ENCODE assay signal across 8 mouse cellular contexts in genomic region chr1:160080800-160081436, GRCm38 (mm10). TPM values are rescaled to one million over a fixed set of nuclear protein-coding genes. Genes with fewer than 3 reads are reported as not detected.
A peak's percentile ranks its signal among the peaks of the same experiment; 100 is the strongest.
DNase-seq lines count a peak whose midpoint lies in the region; ATAC-seq and TF ChIP-seq lines count a peak whose summit lies in the region.

No protein-coding gene starts in this region.

- H3K4me1 ChIP-seq in ES-Bruce4 (ENCODE audit: control insufficient read depth, insufficient read depth, low read length): no peaks in the 10 kb centered on the region
- 0 out of 2 replicates have a peak, but pooled peaks cover 4% of the 10 kb centered on the region for H3K4me1 ChIP-seq in neural tube, embryonic 15.5 days
- H3K4me1 ChIP-seq in thymus, adult 2 months (replicated peaks; ENCODE audit: control insufficient read depth, insufficient read depth, low read length): peaks cover 8% of the 10 kb centered on the region

- H3K4me3 ChIP-seq in ES-Bruce4 (ENCODE audit: low read depth, low read length): no peak overlapping the region
- no peak overlapping the region for H3K4me3 ChIP-seq in neural tube, embryonic 15.5 days (replicated peaks)
- no peak overlapping the region for H3K4me3 ChIP-seq in thymus, adult 2 months (ENCODE audit: control insufficient read depth, insufficient read depth, low read length)

- no peaks in the 10 kb centered on the region for H3K9me3 ChIP-seq in ES-Bruce4 (replicated peaks; ENCODE audit: control insufficient read depth, insufficient read depth, low read length, poor library complexity, severe bottlenecking)
- H3K9me3 ChIP-seq in neural tube, embryonic 15.5 days (replicated peaks): no peaks in the 10 kb centered on the region

- intact Hi-C loops in heart, postnatal 14 days (cut with DNase I): loop anchor here (1.0 to 5.0 kb wide), 4 partner anchors 34 to 684 kb away; no protein-coding TSS in a partner anchor

- 29% methylated on average over 2 of the region's 2 CpGs for WGBS in large intestine, adult 2 months
- 26% methylated on average over 2 of the region's 2 CpGs for WGBS in neural tube, embryonic 15.5 days
- 34% methylated on average over 2 of the region's 2 CpGs for WGBS in thymus, adult 2 months

- H3K9ac ChIP-seq in ES-Bruce4 (ENCODE audit: low read depth, poor library complexity, severe bottlenecking): no peak overlapping the region
- H3K9ac ChIP-seq in neural tube, embryonic 15.5 days (replicated peaks): no peak overlapping the region

- peak; percentile 71 for TF ChIP-seq CTCF in ES-Bruce4 (IDR thresholded peaks at IDR 0.05; ENCODE audit: low read depth, low read length)
- peak; percentile 92 for TF ChIP-seq CTCF in brain, embryonic 14.5 days (IDR thresholded peaks at IDR 0.05; ENCODE audit: borderline replicate concordance, extremely low read depth, insufficient read depth, insufficient read length)
- no peak for TF ChIP-seq CTCF in thymus, adult 2 months (IDR thresholded peaks at IDR 0.05; ENCODE audit: borderline replicate concordance, control insufficient read depth, extremely low read depth, insufficient read depth, low read length, poor library complexity)

- no peak for TF ChIP-seq POLR2A in ES-Bruce4 (IDR thresholded peaks at IDR 0.05; ENCODE audit: insufficient read depth, low read length)
- no peak for TF ChIP-seq POLR2A in brain, embryonic 14.5 days (IDR thresholded peaks at IDR 0.05; ENCODE audit: borderline replicate concordance, extremely low read depth, insufficient read depth, insufficient read length, poor library complexity, severe bottlenecking)
- TF ChIP-seq POLR2A in thymus, adult 2 months (IDR thresholded peaks at IDR 0.05; ENCODE audit: control insufficient read depth, extremely low read depth, insufficient read depth, low read length, poor library complexity): no peak

- peak; percentile 84 for DNase-seq in brain, embryonic 14.5 days (ENCODE audit: low read depth)
- DNase-seq in heart, postnatal 14 days: peak; percentile 80 to 90
- peak; percentile 35 for DNase-seq in large intestine, adult 2 months (ENCODE audit: low read depth, low spot score)
- peak; percentile 73 to 82 for DNase-seq in lung, adult 18-20 months
- DNase-seq in thymus, adult 2 months: peak; percentile 85

- TF ChIP-seq EP300 in ES-Bruce4 (IDR thresholded peaks at IDR 0.05; ENCODE audit: insufficient read depth, low read depth, low read length): no peak

- ATAC-seq in erythroid progenitor cell, adult 5-6 weeks (replicated peaks; ENCODE audit: low FRiP score, poor library complexity, severe bottlenecking): peak; percentile 73
- ATAC-seq in neural tube, embryonic 15.5 days (ENCODE audit: low FRiP score): peak; percentile 29; the same call in 1 of the 2 replicates

- no peaks in the 10 kb centered on the region for H3K36me3 ChIP-seq in ES-Bruce4 (ENCODE audit: control insufficient read depth, insufficient read depth, low read length, poor library complexity, severe bottlenecking)
- H3K36me3 ChIP-seq in neural tube, embryonic 15.5 days: no peaks in the 10 kb centered on the region
- H3K36me3 ChIP-seq in thymus, adult 2 months (ENCODE audit: control insufficient read depth, insufficient read depth, low read length): peaks cover 20% of the 10 kb centered on the region

- no peak overlapping the region for H3K27ac ChIP-seq in ES-Bruce4 (ENCODE audit: insufficient read depth, low read length)
- H3K27ac ChIP-seq in neural tube, embryonic 15.5 days (replicated peaks): no peak overlapping the region
- H3K27ac ChIP-seq in thymus, adult 2 months (ENCODE audit: control insufficient read depth, insufficient read depth, low read length): no peak overlapping the region

- H3K4me2 ChIP-seq in neural tube, embryonic 15.5 days: no peak overlapping the region

- no peaks in the 10 kb centered on the region for H3K27me3 ChIP-seq in ES-Bruce4 (ENCODE audit: control insufficient read depth, insufficient read depth, low read length, poor library complexity, severe bottlenecking)
- H3K27me3 ChIP-seq in neural tube, embryonic 15.5 days (replicated peaks): peaks cover 12% of the 10 kb centered on the region
- H3K27me3 ChIP-seq in thymus, adult 2 months (ENCODE audit: control insufficient read depth, insufficient read depth, low read length): no peaks in the 10 kb centered on the region

RNA-seq across cellular contexts. Expression of gene 4930523C07Rik, which starts 36.7 kb away (rescaled TPM):
- 0.49 and 0.72 TPM in 2 replicates for polyA plus RNA-seq in ES-Bruce4 (2011; ENCODE audit: insufficient read depth, insufficient read length, low read depth, missing spikeins)
- polyA plus RNA-seq in brain, embryonic 14.5 days (2012; rRNA removed): 0.57 and 1.2 TPM in 2 replicates
- 26.0 and 46.5 TPM in 2 replicates for total RNA-seq in erythroid progenitor cell, adult 5-6 weeks (2015; ENCODE audit: low replicate concordance)
- 25.9 and 91.2 TPM in 2 replicates for total RNA-seq in erythroid progenitor cell, adult 5-6 weeks (2017; ENCODE audit: low replicate concordance)
- total RNA-seq in heart, postnatal 14 days (2021): 10 to 100 TPM; 28.8 to 32.4 TPM
- polyA plus RNA-seq in large intestine, adult 2 months (2012; rRNA removed): 3.2 and 3.8 TPM in 2 replicates
- polyA plus RNA-seq in neural tube, embryonic 15.5 days (2015; fragmentation: Nextera tagmentation; extraction: Ambion mirVana): 3.4 and 9.2 TPM in 2 replicates
- polyA plus RNA-seq in thymus, adult 2 months (2012; rRNA removed): 25.8 and 26.5 TPM in 2 replicates

Comparison
In these comparisons a context has a peak if more than half of its experiments do, and no peak if none do; other contexts are left out.
1. DNase-seq: peak in every context shown above with its lines; median percentile 85 in heart, postnatal 14 days; 85 in thymus, adult 2 months; 84 in brain, embryonic 14.5 days; 78 in lung, adult 18-20 months; 35 in large intestine, adult 2 months.